Mouse (Mus musculus) liver, embryonic 13.5 days (tissue): ENCODE data around the gene Olfr881. TPM values are rescaled to one million over a fixed set of nuclear protein-coding genes. Genes with fewer than 3 reads are reported as not detected.

ENCODE experiments used
- ATAC-seq: fragments of 200-750 bp; cut with Nextera tagmentation; 2 replicates; pipeline ENCODE4 v1.8.0; 2017; ENCODE audit warnings: low read depth, mild to moderate bottlenecking, moderate number of reproducible peaks, moderate library complexity
- DNase-seq: peaks from one replicate; pipeline ENCODE4 v3.0.0; 2022
- H3K27ac ChIP-seq: fragments of 300-500 bp; sonication (generic); 2 replicates; pipeline ENCODE4 v1.5.1; 2015; ENCODE audit warnings: moderate library complexity, mild to moderate bottlenecking, inconsistent platforms
- H3K27me3 ChIP-seq: fragments of 300-500 bp; sonication (generic); 2 replicates; pipeline ENCODE4 v1.6.1; 2015; ENCODE audit warnings: mild to moderate bottlenecking, inconsistent platforms
- H3K36me3 ChIP-seq: fragments of 300-500 bp; sonication (generic); 2 replicates; pipeline ENCODE4 v1.6.1; 2015; ENCODE audit warnings: mild to moderate bottlenecking, inconsistent platforms
- H3K4me1 ChIP-seq: fragments of 300-500 bp; sonication (generic); replicated peaks from 2 replicates; pipeline ENCODE4 v1.6.1; 2015; ENCODE audit warnings: inconsistent platforms
- H3K4me2 ChIP-seq: fragments of 300-500 bp; sonication (generic); 2 replicates; pipeline ENCODE4 v1.6.1; 2015; ENCODE audit warnings: inconsistent platforms, mild to moderate bottlenecking, moderate library complexity
- H3K4me3 ChIP-seq: fragments of 300-500 bp; sonication (generic); replicated peaks from 2 replicates; pipeline ENCODE4 v1.5.1; 2015; ENCODE audit warnings: mild to moderate bottlenecking, inconsistent platforms
- H3K9ac ChIP-seq: fragments of 300-500 bp; sonication (generic); 2 replicates; pipeline ENCODE4 v1.6.1; 2015; ENCODE audit warnings: mild to moderate bottlenecking, inconsistent platforms
- H3K9me3 ChIP-seq: fragments of 300-500 bp; sonication (generic); replicated peaks from 2 replicates; pipeline ENCODE4 v1.6.1; 2016; ENCODE audit warnings: inconsistent platforms
- WGBS: fragments of 180-500 bp; shearing (Covaris S2); methylation state at CpG from one replicate; pipeline ENCODE4 v1.1.7; 2015; ENCODE audit not compliant: insufficient replicate concordance; 5-methylcytosine and 5-hydroxymethylcytosine counted together
- polyA plus RNA-seq: library from polyadenylated mRNA; unstranded; fragments of >200 nt; fragmentation: Nextera tagmentation; extraction: Ambion mirVana; gene quantifications from 2 replicates; pipeline ENCODE4 v1.2.1, GENCODE M21; 2015

The Olfr881 gene
- not detected in 2 replicates for polyA plus RNA-seq

GRCm38 (mm10) chr9:37991525-37991924, at the start of gene Olfr881:
Gene Olfr881, plus strand, starts transcription at chr9:37991825.
- Histone ChIP-seq H3K4me2 (no peak within 1 kb of the TSS), H3K27ac (no peak within 1 kb of the TSS), H3K27me3 (no peaks in the 10 kb centered on the region), H3K36me3 (no peaks in the 10 kb centered on the region), H3K9ac (no peak within 1 kb of the TSS), H3K4me3 (no peak within 1 kb of the TSS), H3K9me3 (no peaks in the 10 kb centered on the region), H3K4me1 (no peaks in the 10 kb centered on the region)
- DNase-seq (no peak), ATAC-seq (no peak)

- H3K4me1 ChIP-seq = no peaks in the 10 kb centered on the region
- H3K27me3 ChIP-seq = no peaks in the 10 kb centered on the region
- H3K36me3 ChIP-seq = no peaks in the 10 kb centered on the region
- H3K9ac ChIP-seq = no peak overlapping the region
- no peak overlapping the region for H3K27ac ChIP-seq
- H3K4me3 ChIP-seq = no peak overlapping the region
- DNase-seq (no peak), ATAC-seq (no peak)
- H3K4me2 ChIP-seq = no peak overlapping the region
- WGBS = 30% methylated on average over 2 of the region's 2 CpGs
- H3K9me3 ChIP-seq = no peaks in the 10 kb centered on the region
Measured at GRCm38 (mm10) chr9:37998581-37999204, 7.1 kb downstream of the Olfr881 start.

GRCm38 (mm10) chr9:38000021-38000420, 8.4 kb downstream of the Olfr881 start:
- Histone ChIP-seq H3K4me1 (no peaks in the 10 kb centered on the region), H3K36me3 (no peaks in the 10 kb centered on the region), H3K4me2 (no peak overlapping the region), H3K27ac (no peak overlapping the region), H3K4me3 (no peak overlapping the region), H3K9me3 (no peaks in the 10 kb centered on the region), H3K9ac (no peak overlapping the region), H3K27me3 (no peaks in the 10 kb centered on the region)
- 18% methylated on average over 1 of the region's 1 CpGs for WGBS
- ATAC-seq = no peak
- DNase-seq = no peak

GRCm38 (mm10) chr9:38025508-38025907, 33.9 kb downstream of the Olfr881 start, which contains the start of gene Olfr883:
Gene Olfr883, plus strand, starts transcription at chr9:38025808.
- DNase-seq (no peak), ATAC-seq (no peak)
- 62% methylated on average over 1 of the region's 1 CpGs for WGBS
- no peak within 1 kb of the TSS for H3K4me3 ChIP-seq
- H3K4me2 ChIP-seq = no peak within 1 kb of the TSS
- H3K9ac ChIP-seq = no peak within 1 kb of the TSS
- no peak within 1 kb of the TSS for H3K27ac ChIP-seq
- H3K36me3 ChIP-seq = no peaks in the 10 kb centered on the region
- H3K9me3 ChIP-seq = no peaks in the 10 kb centered on the region
- H3K27me3 ChIP-seq = no peaks in the 10 kb centered on the region
- no peaks in the 10 kb centered on the region for H3K4me1 ChIP-seq

Other genes with a start within 250 kb of the Olfr881 start
- not detected in 2 replicates for gene Olfr874, start 246.7 kb upstream of the Olfr881 start, polyA plus RNA-seq
- gene Olfr875, start 220.0 kb upstream of the Olfr881 start, polyA plus RNA-seq = not detected in 2 replicates
- gene Olfr876, start 188.8 kb upstream of the Olfr881 start, polyA plus RNA-seq = not detected in 2 replicates
- gene Olfr877, start 137.6 kb upstream of the Olfr881 start, polyA plus RNA-seq = not detected in 2 replicates
- gene Olfr145, start 95.1 kb upstream of the Olfr881 start, polyA plus RNA-seq = not detected in 2 replicates
- gene Olfr878, start 74.0 kb upstream of the Olfr881 start, polyA plus RNA-seq = not detected in 2 replicates
- not detected in 2 replicates for gene Olfr883, start 34.0 kb downstream of the Olfr881 start, polyA plus RNA-seq
- not detected in 2 replicates for gene Olfr884, start 54.7 kb downstream of the Olfr881 start, polyA plus RNA-seq
- gene Olfr885, start 69.5 kb downstream of the Olfr881 start, polyA plus RNA-seq = not detected in 2 replicates
- not detected in 2 replicates for gene Olfr887, start 92.2 kb downstream of the Olfr881 start, polyA plus RNA-seq
- gene Olfr888, start 116.3 kb downstream of the Olfr881 start, polyA plus RNA-seq = not detected in 2 replicates
- 0.15 and 0.18 TPM in 2 replicates for gene Olfr889, start 123.4 kb downstream of the Olfr881 start, polyA plus RNA-seq
- not detected in 2 replicates for gene Olfr890, start 150.7 kb downstream of the Olfr881 start, polyA plus RNA-seq
- gene Olfr891, start 189.0 kb downstream of the Olfr881 start, polyA plus RNA-seq = not detected in 2 replicates
- not detected in 2 replicates for gene Olfr893, start 216.5 kb downstream of the Olfr881 start, polyA plus RNA-seq
- gene Olfr894, start 226.2 kb downstream of the Olfr881 start, polyA plus RNA-seq = not detected in 2 replicates